Mouse (Mus musculus): ENCODE measurements around the gene Mrap. TPM values are rescaled to one million over a fixed set of nuclear protein-coding genes. Genes with fewer than 3 reads are reported as not detected.

Mrap gene
- polyA plus RNA-seq, 1 experiment from 2014 or later: 0.17 TPM

- 78% methylated on average over 3 of the region's 3 CpGs for WGBS
- H3K4me1 ChIP-seq: no peaks in the 10 kb centered on the region
- no peaks in the 10 kb centered on the region for H3K9me3 ChIP-seq
- peaks cover 83% of the 10 kb centered on the region for H3K36me3 ChIP-seq
- no peak for ATAC-seq (ENCODE audit: insufficient number of reproducible peaks, insufficient read depth, low FRiP score, low TSS enrichment)
- no peak overlapping the region for H3K27ac ChIP-seq
- H3K27me3 ChIP-seq: no peaks in the 10 kb centered on the region
- H3K4me2 ChIP-seq (replicated peaks): no peak overlapping the region
- H3K4me3 ChIP-seq: no peak overlapping the region
- no peak overlapping the region for H3K9ac ChIP-seq
Observed at GRCm38 (mm10) chr16:90792500-90792899, 54.5 kb downstream of the Mrap start.

GRCm38 (mm10) chr16:90794708-90795107, 56.7 kb downstream of the Mrap start:
- Histone ChIP-seq H3K9ac (no peak overlapping the region), H3K4me3 (no peak overlapping the region), H3K4me2 (replicated peaks) (no peak overlapping the region), H3K27me3 (no peaks in the 10 kb centered on the region), H3K27ac (no peak overlapping the region), H3K36me3 (peaks cover 76% of the 10 kb centered on the region), H3K4me1 (no peaks in the 10 kb centered on the region), H3K9me3 (no peaks in the 10 kb centered on the region)
- no peak for ATAC-seq (ENCODE audit: insufficient number of reproducible peaks, insufficient read depth, low FRiP score, low TSS enrichment)

DNA sequence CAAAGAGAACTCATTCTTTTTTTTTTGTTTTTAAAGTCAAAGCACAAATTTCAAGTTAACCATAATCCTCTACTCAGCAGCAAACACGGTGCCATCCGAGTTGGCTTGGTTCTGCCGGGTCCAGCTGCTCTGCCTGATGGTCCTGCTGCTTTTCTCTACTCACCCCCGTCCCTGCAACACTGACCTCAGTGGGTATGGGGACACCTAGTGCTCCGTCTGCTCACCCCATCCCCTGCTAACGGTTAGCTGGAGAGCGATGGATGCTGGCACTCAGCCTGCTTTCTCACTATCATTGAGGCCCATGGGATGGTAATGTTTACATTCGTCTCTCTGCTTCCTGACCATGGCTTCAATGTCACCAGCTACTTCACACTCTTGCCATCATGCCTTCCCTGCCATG, 60.4 kb downstream of the Mrap start:
- Histone ChIP-seq H3K27ac (no peak overlapping the region), H3K4me1 (no peaks in the 10 kb centered on the region), H3K36me3 (peaks cover 56% of the 10 kb centered on the region), H3K4me2 (replicated peaks) (no peak overlapping the region), H3K4me3 (no peak overlapping the region), H3K27me3 (no peaks in the 10 kb centered on the region), H3K9ac (no peak overlapping the region), H3K9me3 (no peaks in the 10 kb centered on the region)
- 88% methylated on average over 8 of the region's 8 CpGs for WGBS
- no peak for ATAC-seq (ENCODE audit: insufficient number of reproducible peaks, insufficient read depth, low FRiP score, low TSS enrichment)

GRCm38 (mm10) chr16:90798848-90799247, 60.8 kb downstream of the Mrap start:
- Histone ChIP-seq H3K4me1 (no peaks in the 10 kb centered on the region), H3K27me3 (no peaks in the 10 kb centered on the region), H3K4me3 (no peak overlapping the region), H3K36me3 (peaks cover 59% of the 10 kb centered on the region), H3K9ac (no peak overlapping the region), H3K27ac (no peak overlapping the region), H3K4me2 (replicated peaks) (no peak overlapping the region), H3K9me3 (no peaks in the 10 kb centered on the region)
- no peak for ATAC-seq (ENCODE audit: insufficient number of reproducible peaks, insufficient read depth, low FRiP score, low TSS enrichment)
- 88% methylated on average over 5 of the region's 5 CpGs for WGBS

Other genes starting within 250 kb of the Mrap start
- 74.0 and 75.6 TPM in 2 replicates for gene Mis18a, start 10.8 kb upstream of the Mrap start, polyA plus RNA-seq (2016; fragmentation: Nextera tagmentation; extraction: Ambion mirVana)
- gene Urb1, start 72.2 kb downstream of the Mrap start, polyA plus RNA-seq (2016; fragmentation: Nextera tagmentation; extraction: Ambion mirVana): 12.6 and 13.6 TPM in 2 replicates
- gene Eva1c, start 88.5 kb downstream of the Mrap start, polyA plus RNA-seq (2016; fragmentation: Nextera tagmentation; extraction: Ambion mirVana): 1.7 and 2.1 TPM in 2 replicates
- 43.3 and 44.0 TPM in 2 replicates for gene Cfap298, start 196.9 kb downstream of the Mrap start, polyA plus RNA-seq (2016; fragmentation: Nextera tagmentation; extraction: Ambion mirVana)